Mouse (Mus musculus) bone marrow, adult 2 months (tissue): ENCODE data around the gene Sergef.

Experiments
- CTCF ChIP-seq: fragments of 200-500 bp; IDR thresholded peaks from 2 replicates; pipeline ENCODE4 v1.5.1; 2011; ENCODE audit warnings: low read length, control low read depth; ENCODE audit not compliant: control insufficient read depth, insufficient read depth
- POLR2A ChIP-seq: fragments of 200-500 bp; IDR thresholded peaks from 2 replicates; pipeline ENCODE4 v1.6.1; 2011; ENCODE audit warnings: low read depth, mild to moderate bottlenecking, control low read depth, low read length, borderline replicate concordance; ENCODE audit not compliant: control insufficient read depth

DNA sequence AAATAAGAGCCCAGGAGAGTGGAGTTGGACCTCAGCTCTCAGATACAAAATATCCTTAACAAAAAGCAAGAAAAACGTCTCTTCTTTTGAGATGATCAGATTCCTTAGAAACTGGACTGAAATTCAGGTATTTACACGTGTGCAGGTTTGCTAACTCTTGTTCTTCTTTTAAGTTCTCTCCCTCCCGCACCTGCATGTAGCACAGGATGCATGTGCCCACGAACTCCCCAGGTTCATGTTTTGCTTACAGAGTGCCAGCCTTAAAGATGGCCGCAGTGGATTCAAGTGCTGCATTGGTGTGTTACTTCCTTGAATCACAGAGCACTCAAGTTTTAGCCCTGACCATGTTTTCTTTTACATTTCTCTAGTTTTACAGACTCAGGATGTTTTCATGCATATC is 47.2 kb upstream of the Sergef start:
- TF ChIP-seq CTCF = no peak
- TF ChIP-seq POLR2A = no peak
